Mouse (Mus musculus) hindbrain, postnatal 0 days (tissue): ENCODE results near the gene Smap2. TPM values are rescaled to one million over a fixed set of nuclear protein-coding genes. Genes with fewer than 3 reads are reported as not detected.

ENCODE experiments used
- ATAC-seq: fragments of 200-750 bp; cut with Nextera tagmentation; 2 replicates; pipeline ENCODE4 v1.8.0; 2017; ENCODE audit warnings: mild to moderate bottlenecking, moderate TSS enrichment, moderate library complexity
- DNase-seq: peaks from one replicate; pipeline ENCODE4 v3.0.0-alpha.2; 2015; ENCODE audit warnings: low spot score
- H3K27ac ChIP-seq: fragments of 300-500 bp; sonication (generic); 2 replicates; pipeline ENCODE4 v1.5.1; 2014; ENCODE audit warnings: mild to moderate bottlenecking
- H3K27me3 ChIP-seq: fragments of 300-500 bp; sonication (generic); 2 replicates; pipeline ENCODE4 v1.6.1; 2014; ENCODE audit warnings: low read length, mixed read lengths; ENCODE audit not compliant: insufficient read depth
- H3K36me3 ChIP-seq: fragments of 300-500 bp; sonication (generic); 2 replicates; pipeline ENCODE4 v1.6.1; 2014; ENCODE audit warnings: low read length, mixed read lengths; ENCODE audit not compliant: insufficient read depth
- H3K4me1 ChIP-seq: fragments of 300-500 bp; sonication (generic); 2 replicates; pipeline ENCODE4 v1.6.1; 2014; ENCODE audit warnings: antibody characterized with exemption, low read length, mixed read lengths; ENCODE audit not compliant: insufficient read depth
- H3K4me2 ChIP-seq: fragments of 300-500 bp; sonication (generic); 2 replicates; pipeline ENCODE4 v1.6.1; 2014; ENCODE audit warnings: low read depth, mild to moderate bottlenecking, low read length, moderate library complexity, mixed read lengths
- H3K4me3 ChIP-seq: fragments of 300-500 bp; sonication (generic); 2 replicates; pipeline ENCODE4 v1.5.1; 2014; ENCODE audit warnings: low read length
- H3K9ac ChIP-seq: fragments of 300-500 bp; sonication (generic); replicated peaks from 2 replicates; pipeline ENCODE4 v1.6.1; 2014; ENCODE audit warnings: mild to moderate bottlenecking, low read length, moderate library complexity, mixed read lengths
- H3K9me3 ChIP-seq: fragments of 300-500 bp; sonication (generic); 2 replicates; pipeline ENCODE4 v1.6.1; 2016; ENCODE audit warnings: low read length, mixed read lengths
- CTCF ChIP-seq: IDR thresholded peaks from 2 replicates; pipeline ENCODE4 v1.5.1; 2016; ENCODE audit warnings: antibody characterized with exemption, control low read depth, low read depth
- WGBS: fragments of 180-500 bp; shearing (Covaris S2); extraction: QIAGEN DNeasy Blood & Tissue Kit; methylation state at CpG from one replicate; pipeline ENCODE4 v1.1.7; 2014; 5-methylcytosine and 5-hydroxymethylcytosine counted together
- polyA plus RNA-seq: library from polyadenylated mRNA; unstranded; fragments of >200 nt; fragmentation: Nextera tagmentation; extraction: Ambion mirVana; gene quantifications from 2 replicates; pipeline ENCODE4 v1.2.1, GENCODE M21; 2015
- total RNA-seq: library from RNA; depleted of rRNA; stranded (reverse); fragments of >200 nt; gene quantifications from 2 replicates; pipeline ENCODE4 v1.2.3, GENCODE M21; 2014

Smap2 gene
- total and polyA plus RNA-seq, 2 experiments from 2014 or later, result 42.0 to 79.8 TPM

DNA sequence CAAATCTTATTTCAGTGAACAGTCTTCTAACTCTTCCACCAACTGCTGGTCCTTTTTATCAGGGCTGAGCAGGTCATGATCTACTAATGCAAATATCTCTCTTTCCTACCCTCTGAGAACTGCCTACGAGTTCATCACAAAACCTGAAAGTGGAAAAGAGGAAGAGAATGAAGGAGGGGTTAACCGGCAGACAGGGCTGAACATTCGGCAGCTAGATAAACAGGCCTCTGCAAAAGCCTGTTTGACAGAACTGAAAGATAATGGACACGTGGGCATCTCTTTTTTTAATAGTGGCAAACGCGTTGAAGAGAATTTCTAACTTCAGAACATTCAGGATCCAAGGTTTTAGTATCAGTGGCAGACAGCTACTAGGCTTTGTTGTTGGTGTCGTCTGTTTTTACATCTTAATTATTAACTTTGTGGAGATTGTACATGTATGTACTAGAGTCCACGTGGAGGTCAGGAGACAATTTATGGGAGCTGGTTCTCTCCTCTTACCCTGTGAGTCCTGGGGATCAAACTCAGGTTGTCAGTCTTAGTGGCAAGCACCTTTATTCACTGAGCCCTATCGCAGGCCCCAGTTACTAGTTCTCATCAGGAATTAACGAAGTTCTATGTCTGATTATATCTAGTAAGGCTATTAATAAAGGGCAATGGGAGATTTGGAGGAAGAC, 2.3 kb downstream of the Smap2 start:
- no peak for TF ChIP-seq CTCF
- no peaks in the 10 kb centered on the region for H3K36me3 ChIP-seq
- H3K9me3 ChIP-seq, result no peaks in the 10 kb centered on the region
- 0 out of 2 replicates have a peak overlapping the region, but pooled peaks have one; percentile 89 for H3K4me3 ChIP-seq
- no peaks in the 10 kb centered on the region for H3K27me3 ChIP-seq
- ATAC-seq (no peak), DNase-seq (no peak)
- no peak overlapping the region for H3K9ac ChIP-seq
- H3K4me2 ChIP-seq, result peak overlapping the region; percentile 72
- 79% methylated on average over 10 of the region's 10 CpGs for WGBS
- peaks cover 17% of the 10 kb centered on the region; the same call in 1 of the 2 replicates for H3K4me1 ChIP-seq
- no peak overlapping the region for H3K27ac ChIP-seq

DNA sequence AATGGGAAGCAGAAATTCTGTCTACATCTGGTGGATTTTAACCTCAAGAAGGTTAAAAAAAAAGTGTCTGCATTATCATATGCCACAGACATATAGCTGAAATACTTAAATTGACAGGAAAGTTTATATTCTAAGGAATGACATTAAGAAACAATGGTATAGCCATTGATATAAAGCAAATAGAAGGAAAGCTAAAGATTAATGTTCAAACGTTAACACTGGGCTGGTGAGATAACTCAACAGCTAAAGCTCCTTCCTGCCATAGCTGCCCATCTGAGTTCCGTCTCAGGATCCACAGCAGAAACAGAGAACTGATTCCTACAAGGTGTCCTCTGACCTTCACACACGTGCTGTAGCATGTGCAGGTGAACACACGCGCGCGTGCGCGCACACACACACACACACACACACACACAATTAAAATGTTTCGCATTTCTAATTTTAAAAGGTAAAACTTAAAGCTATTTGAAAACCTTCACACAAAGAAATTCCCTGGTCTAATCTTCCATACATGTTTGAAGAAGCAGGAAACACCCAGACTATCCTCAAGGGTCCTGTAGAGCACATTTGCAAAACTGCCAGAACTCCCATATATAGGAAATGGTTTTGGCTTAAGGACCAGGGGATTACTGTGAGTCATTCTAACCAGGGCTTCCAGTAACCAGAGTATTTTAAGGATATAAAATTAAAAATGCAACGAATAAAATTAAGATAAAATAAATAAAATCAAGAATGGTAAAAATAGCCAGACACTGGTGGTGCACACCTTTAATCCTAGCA, 6.1 kb downstream of the Smap2 start:
- 86% methylated on average over 11 of the region's 11 CpGs for WGBS

DNA sequence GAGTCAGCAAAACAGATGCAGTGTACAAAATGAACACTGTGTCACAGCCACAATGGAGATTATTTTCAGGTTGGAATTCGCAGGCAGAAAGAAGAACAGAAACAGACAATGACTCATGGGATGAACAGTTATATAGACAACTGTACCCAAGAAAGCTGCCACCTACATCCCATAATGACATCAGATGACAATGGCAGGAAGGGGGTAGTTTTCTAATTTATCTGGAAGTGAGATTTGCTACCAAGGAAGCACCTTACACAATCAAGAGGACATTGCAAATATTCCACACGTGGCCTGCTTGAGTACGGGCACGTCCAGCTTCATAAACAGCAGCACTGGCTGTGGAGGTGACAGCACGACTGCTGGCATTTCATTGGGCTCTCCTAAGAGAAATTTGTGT, 7.9 kb downstream of the Smap2 start:
- H3K27ac ChIP-seq, result no peak overlapping the region
- no peaks in the 10 kb centered on the region for H3K27me3 ChIP-seq
- H3K4me1 ChIP-seq, result peaks cover 2% of the 10 kb centered on the region
- no peak overlapping the region for H3K4me2 ChIP-seq
- TF ChIP-seq CTCF, result no peak
- ATAC-seq (no peak), DNase-seq (no peak)
- no peaks in the 10 kb centered on the region for H3K9me3 ChIP-seq
- H3K4me3 ChIP-seq, result no peak overlapping the region
- 77% methylated on average over 5 of the region's 5 CpGs for WGBS
- no peaks in the 10 kb centered on the region for H3K36me3 ChIP-seq
- no peak overlapping the region for H3K9ac ChIP-seq

More for the DNA sequence above, 6.1 kb downstream of the Smap2 start:
- no peaks in the 10 kb centered on the region for H3K9me3 ChIP-seq
- no peaks in the 10 kb centered on the region for H3K36me3 ChIP-seq
- no peak overlapping the region for H3K4me2 ChIP-seq
- TF ChIP-seq CTCF, result no peak
- peaks cover 14% of the 10 kb centered on the region; the same call in 1 of the 2 replicates for H3K4me1 ChIP-seq
- H3K27me3 ChIP-seq, result no peaks in the 10 kb centered on the region
- DNase-seq, result no peak
- H3K9ac ChIP-seq, result no peak overlapping the region
- ATAC-seq, result no peak
- H3K4me3 ChIP-seq, result no peak overlapping the region
- H3K27ac ChIP-seq, result no peak overlapping the region

DNA sequence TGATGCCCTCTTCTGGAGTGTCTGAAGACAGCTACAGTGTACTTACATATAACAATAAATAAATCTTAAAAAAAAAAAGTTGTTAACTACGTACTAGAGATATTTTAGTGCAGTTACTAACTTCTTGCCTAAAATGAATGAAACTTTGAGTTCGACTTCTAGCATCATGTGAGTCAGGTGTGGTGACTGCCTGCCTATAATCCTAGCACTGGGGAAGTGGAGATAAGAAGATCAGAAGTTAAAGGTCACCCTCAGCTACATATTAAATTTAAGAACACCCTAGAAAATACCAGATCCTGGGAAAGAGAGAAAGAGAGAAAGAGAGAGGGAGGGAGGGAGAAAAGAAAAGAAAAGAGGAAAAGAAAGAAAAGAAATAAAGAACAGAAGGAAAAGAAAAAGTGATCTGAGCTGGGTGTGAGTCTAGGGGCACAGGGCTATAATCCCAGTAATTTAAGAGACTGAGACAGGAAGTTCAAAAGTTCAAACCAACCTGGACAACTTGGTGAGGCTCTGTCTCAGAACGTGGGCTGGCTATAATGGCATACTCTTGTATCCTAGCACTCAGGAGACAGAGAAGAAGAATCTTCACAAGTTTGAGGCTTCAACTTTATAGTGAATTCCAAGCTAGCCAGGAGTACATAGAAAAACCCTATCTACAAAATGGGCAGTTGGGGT, 8.8 kb downstream of the Smap2 start:
- Histone ChIP-seq H3K27me3 (no peaks in the 10 kb centered on the region), H3K4me3 (no peak overlapping the region), H3K9me3 (no peaks in the 10 kb centered on the region), H3K27ac (no peak overlapping the region), H3K36me3 (no peaks in the 10 kb centered on the region), H3K4me2 (no peak overlapping the region), H3K4me1 (peaks cover 9% of the 10 kb centered on the region; the same call in 1 of the 2 replicates), H3K9ac (no peak overlapping the region)
- TF ChIP-seq CTCF, result no peak
- no peak for ATAC-seq
- no peak for DNase-seq
- 88% methylated on average over 3 of the region's 3 CpGs for WGBS

DNA sequence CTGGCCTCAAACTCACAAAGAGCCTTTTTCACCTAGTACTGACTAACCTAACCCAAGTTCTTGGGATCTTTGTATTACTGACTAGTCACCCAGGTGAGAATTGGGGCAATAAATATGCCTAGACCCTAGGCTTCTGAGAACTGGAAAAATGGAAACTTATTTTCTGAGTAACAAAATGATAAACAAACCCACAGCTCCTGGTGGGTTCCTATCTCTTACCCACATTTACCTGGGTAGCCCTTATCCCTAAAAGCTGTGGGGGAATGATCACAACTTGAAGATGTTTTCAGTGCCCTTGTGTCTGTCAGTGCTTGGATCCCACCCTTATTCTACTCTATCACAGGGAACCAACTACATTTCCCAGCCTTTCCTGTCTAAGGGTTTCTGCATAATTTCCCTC, 10.0 kb downstream of the Smap2 start:
- no peak overlapping the region for H3K4me3 ChIP-seq
- H3K36me3 ChIP-seq, result no peaks in the 10 kb centered on the region
- no peaks in the 10 kb centered on the region for H3K27me3 ChIP-seq
- H3K27ac ChIP-seq, result no peak overlapping the region
- ATAC-seq, result no peak
- no peaks in the 10 kb centered on the region for H3K9me3 ChIP-seq
- peaks cover 19% of the 10 kb centered on the region for H3K4me1 ChIP-seq
- no peak overlapping the region for H3K9ac ChIP-seq
- no peak overlapping the region for H3K4me2 ChIP-seq
- DNase-seq, result no peak
- no peak for TF ChIP-seq CTCF

DNA sequence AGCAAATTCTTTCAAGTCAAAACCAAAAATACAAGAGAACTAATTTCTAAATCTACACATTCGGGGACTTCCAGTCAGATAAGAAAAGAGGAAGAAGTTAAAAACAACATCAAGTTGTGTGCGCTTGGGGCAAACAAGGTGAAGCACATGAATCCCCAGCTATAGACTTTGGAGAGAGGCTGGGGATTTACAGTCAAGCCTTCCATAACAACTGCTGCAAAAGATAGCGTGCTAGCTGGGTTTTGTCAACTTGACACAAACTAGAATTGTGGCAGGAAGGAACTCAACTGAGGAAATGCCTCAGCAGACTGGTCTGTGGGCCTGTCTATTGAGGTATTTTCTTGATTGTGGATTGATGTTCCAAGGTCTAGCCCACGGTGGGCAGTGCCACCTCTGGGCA, 12.4 kb downstream of the Smap2 start:
- peaks cover 25% of the 10 kb centered on the region for H3K4me1 ChIP-seq
- no peak for TF ChIP-seq CTCF
- no peaks in the 10 kb centered on the region for H3K36me3 ChIP-seq
- DNase-seq, result no peak
- H3K27me3 ChIP-seq, result no peaks in the 10 kb centered on the region
- 81% methylated on average over 4 of the region's 4 CpGs for WGBS
- no peak for ATAC-seq
- no peak overlapping the region for H3K9ac ChIP-seq
- H3K27ac ChIP-seq, result 0 out of 2 replicates have a peak overlapping the region, but pooled peaks have one; percentile 83
- no peaks in the 10 kb centered on the region for H3K9me3 ChIP-seq
- no peak overlapping the region for H3K4me2 ChIP-seq
- no peak overlapping the region for H3K4me3 ChIP-seq
